Comparison of ENCODE assay signal across 34 mouse cellular contexts in genomic region chr12:80800156-80800555, GRCm38 (mm10). TPM values are rescaled to one million over a fixed set of nuclear protein-coding genes. Genes with fewer than 3 reads are reported as not detected.
DNase-seq lines count a peak whose midpoint lies in the region; ATAC-seq and TF ChIP-seq lines count a peak whose summit lies in the region.
"Had no signal": no experiment of that assay in that cellular context is flagged by ENCODE, and none has a peak within 500 bp of the region (broad histone marks: within the 10 kb centered on the region; RNA-seq: fewer than 3 reads in every experiment).

No protein-coding gene starts in this region.

- TF ChIP-seq CTCF in heart, adult 2 months (IDR thresholded peaks at IDR 0.05), result no peak
- TF ChIP-seq CTCF in Patski (IDR thresholded peaks at IDR 0.05), result no peak

- no peak overlapping the region for H3K4me2 ChIP-seq in liver, embryonic 13.5 days
- H3K4me2 ChIP-seq: embryonic facial prominence, embryonic 13.5 days; forebrain, embryonic 12.5 days; forebrain, embryonic 15.5 days; heart, embryonic 13.5 days; hindbrain, embryonic 12.5 days; hindbrain, embryonic 15.5 days had no signal

- peaks cover 6% of the 10 kb centered on the region for H3K79me2 ChIP-seq in heart, adult 2 months (replicated peaks; ENCODE audit: control insufficient read depth, insufficient read depth, low read length)

- POLR2A ChIA-PET in Patski (lab: Charles Lee), result no interaction called here

- H3K27me3 ChIP-seq in heart, adult 2 months (ENCODE audit: control insufficient read depth, insufficient read depth, low read length), result no peaks in the 10 kb centered on the region
- no peaks in the 10 kb centered on the region for H3K27me3 ChIP-seq in liver, embryonic 13.5 days
- H3K27me3 ChIP-seq in Patski, result no peaks in the 10 kb centered on the region
- H3K27me3 ChIP-seq: CH12.LX; embryonic facial prominence, embryonic 13.5 days; forebrain, embryonic 12.5 days; forebrain, embryonic 15.5 days; heart, embryonic 13.5 days; hindbrain, embryonic 12.5 days; hindbrain, embryonic 15.5 days had no signal

- no peak overlapping the region for H3K9ac ChIP-seq in heart, adult 2 months (ENCODE audit: low read depth, low read length)
- H3K9ac ChIP-seq in liver, embryonic 13.5 days, result no peak overlapping the region
- H3K9ac ChIP-seq: embryonic facial prominence, embryonic 13.5 days; forebrain, embryonic 12.5 days; forebrain, embryonic 15.5 days; heart, embryonic 13.5 days; hindbrain, embryonic 12.5 days; hindbrain, embryonic 15.5 days had no signal

- CTCF ChIA-PET in Patski (lab: Charles Lee), result no interaction called here

- no peak for ATAC-seq in liver, embryonic 13.5 days (ENCODE audit: low read depth)
- peak; percentile 62 for ATAC-seq in Patski
- ATAC-seq: activated CD4-positive, CD25-positive, alpha-beta regulatory T cell, adult 4 months; forebrain, embryonic 15.5 days had no signal

- 93% methylated on average over 3 of the region's 3 CpGs for WGBS in heart, adult 2 months
- WGBS in liver, embryonic 13.5 days (ENCODE audit: insufficient replicate concordance), result 93% methylated on average over 3 of the region's 3 CpGs

- H3K4me3 ChIP-seq in heart, adult 2 months, result no peak overlapping the region
- no peak overlapping the region for H3K4me3 ChIP-seq in liver, embryonic 13.5 days (replicated peaks)
- H3K4me3 ChIP-seq: embryonic facial prominence, embryonic 10.5 days; embryonic facial prominence, embryonic 13.5 days; erythroblast, embryonic 14.5 days; forebrain, embryonic 12.5 days; forebrain, embryonic 15.5 days; heart, embryonic 10.5 days; heart, embryonic 13.5 days; hindbrain, embryonic 12.5 days; hindbrain, embryonic 15.5 days had no signal

- TF ChIP-seq POLR2A in heart, adult 2 months (IDR thresholded peaks at IDR 0.05; ENCODE audit: insufficient read depth, low read depth, low read length), result no peak

- H3K36me3 ChIP-seq in heart, adult 2 months (ENCODE audit: control insufficient read depth, insufficient read depth, low read length), result peaks cover 53% of the 10 kb centered on the region
- H3K36me3 ChIP-seq in liver, embryonic 13.5 days, result peaks cover 4% of the 10 kb centered on the region
- H3K36me3 ChIP-seq: embryonic facial prominence, embryonic 10.5 days; embryonic facial prominence, embryonic 13.5 days; forebrain, embryonic 12.5 days; forebrain, embryonic 15.5 days; heart, embryonic 10.5 days; hindbrain, embryonic 12.5 days; hindbrain, embryonic 15.5 days had no signal

- H3K4me1 ChIP-seq in heart, adult 2 months (ENCODE audit: control insufficient read depth, insufficient read depth, low read length), result peaks cover 21% of the 10 kb centered on the region
- peaks cover 63% of the 10 kb centered on the region for H3K4me1 ChIP-seq in liver, embryonic 13.5 days (replicated peaks)
- H3K4me1 ChIP-seq: embryonic facial prominence, embryonic 10.5 days had no signal

- no peaks in the 10 kb centered on the region for H3K9me3 ChIP-seq in liver, embryonic 13.5 days (replicated peaks)
- H3K9me3 ChIP-seq: embryonic facial prominence, embryonic 10.5 days; embryonic facial prominence, embryonic 13.5 days; forebrain, embryonic 12.5 days; forebrain, embryonic 15.5 days; G1E; heart, embryonic 10.5 days; heart, embryonic 13.5 days; hindbrain, embryonic 12.5 days; hindbrain, embryonic 15.5 days had no signal

- in situ Hi-C loops in Patski (cut with MboI; ENCODE audit: low pct_unique_long_range_greater_than_20kb), result no loop called here

- DNase-seq in heart, adult 2 months, result no peak
- DNase-seq in heart, postnatal 4 days, result no peak
- DNase-seq in liver, embryonic 13.5 days, result no peak
- DNase-seq in liver (no peak), 3T3-L1 (ENCODE audit: low read depth, low spot score) (peak; percentile 84), Patski (ENCODE audit: low read depth, low spot score) (no peak)
- no peak for DNase-seq in retina, postnatal 1 day
- DNase-seq in frontal cortex, postnatal 14 days (ENCODE audit: low spot score in 2 of 2), result no peak
- DNase-seq: adrenal gland, postnatal 10 days; adrenal gland, postnatal 36 days; B cell, adult 2 months; cerebellum, adult 11 months; cerebellum, adult 8-10 months; cerebellum, postnatal 10 days; cerebellum, postnatal 36 days; embryo, embryonic 11 days; gastrocnemius, postnatal 25 days; heart, adult 18-20 months; heart, postnatal 14 days had no signal

- H3K27ac ChIP-seq in heart, adult 2 months, result peak overlapping the region; percentile 18
- peak overlapping the region; percentile 20; the same call in 1 of the 2 replicates for H3K27ac ChIP-seq in liver, embryonic 13.5 days
- H3K27ac ChIP-seq: embryonic facial prominence, embryonic 10.5 days; embryonic facial prominence, embryonic 13.5 days; forebrain, embryonic 12.5 days; forebrain, embryonic 15.5 days; heart, embryonic 10.5 days; heart, embryonic 13.5 days; hindbrain, embryonic 12.5 days; hindbrain, embryonic 15.5 days had no signal

- intact Hi-C loops in heart, adult 2 months (cut with DNase I), result no loop called here

- TF ChIP-seq EP300 in heart, adult 2 months (IDR thresholded peaks at IDR 0.05; ENCODE audit: insufficient read depth, low read depth, low read length), result no peak

RNA-seq across cellular contexts. Expression of gene Susd6, which starts 9.8 kb away (rescaled TPM):
- total RNA-seq in heart, adult 2 months (2021), result 10 to 100 TPM; 67.4 to 78.6 TPM
- 50.1 and 75.8 TPM in 2 replicates for polyA plus RNA-seq in heart, adult 2 months (2012; rRNA removed)
- total RNA-seq in heart, postnatal 4 days (2021), result 10 to 100 TPM; 46.3 to 49.6 TPM
- polyA plus RNA-seq in liver, embryonic 13.5 days (2015; fragmentation: Nextera tagmentation; extraction: Ambion mirVana), result 9.4 and 11.6 TPM in 2 replicates
- 86.2 TPM for polyA plus RNA-seq in Patski (2021)

RNA-seq across cellular contexts. Expression of gene Ccdc177, which starts 39.7 kb away (rescaled TPM):
- under 1 TPM in 1 of 2 experiments, not detected in 1; 0.05 TPM for total RNA-seq in heart, adult 2 months (2021)
- not detected in 2 replicates for polyA plus RNA-seq in heart, adult 2 months (2012; rRNA removed)
- total RNA-seq in heart, postnatal 4 days (2021), result under 1 TPM; 0.05 to 0.10 TPM
- not detected in 2 replicates for polyA plus RNA-seq in liver, embryonic 13.5 days (2015; fragmentation: Nextera tagmentation; extraction: Ambion mirVana)
- 0.28 TPM for polyA plus RNA-seq in Patski (2021)
- total RNA-seq: adrenal gland, postnatal 36 days; CH12.LX; gastrocnemius, adult 18-20 months; gastrocnemius, postnatal 25 days; hematopoietic stem cell, adult 5-6 weeks had no signal
- polyA plus RNA-seq: activated CD4-positive, CD25-positive, alpha-beta regulatory T cell, adult 4 months; erythroblast, embryonic 14.5 days; G1E; heart, embryonic 13.5 days; heart, embryonic 16.5 days had no signal
